Mouse (Mus musculus) adipocyte (in vitro differentiated cells): Measurements from ENCODE around the gene Mtch1.
"Not testable (repeated sequence)": the region's sequence is repeated elsewhere in the genome, so short reads cannot be mapped to it uniquely, and the experiment has no call there.

Source experiments
- DNase-seq: peaks from one replicate; pipeline ENCODE4 v3.0.0-alpha.2; 2016; ENCODE audit warnings: low spot score

Gene Mtch1

DNA sequence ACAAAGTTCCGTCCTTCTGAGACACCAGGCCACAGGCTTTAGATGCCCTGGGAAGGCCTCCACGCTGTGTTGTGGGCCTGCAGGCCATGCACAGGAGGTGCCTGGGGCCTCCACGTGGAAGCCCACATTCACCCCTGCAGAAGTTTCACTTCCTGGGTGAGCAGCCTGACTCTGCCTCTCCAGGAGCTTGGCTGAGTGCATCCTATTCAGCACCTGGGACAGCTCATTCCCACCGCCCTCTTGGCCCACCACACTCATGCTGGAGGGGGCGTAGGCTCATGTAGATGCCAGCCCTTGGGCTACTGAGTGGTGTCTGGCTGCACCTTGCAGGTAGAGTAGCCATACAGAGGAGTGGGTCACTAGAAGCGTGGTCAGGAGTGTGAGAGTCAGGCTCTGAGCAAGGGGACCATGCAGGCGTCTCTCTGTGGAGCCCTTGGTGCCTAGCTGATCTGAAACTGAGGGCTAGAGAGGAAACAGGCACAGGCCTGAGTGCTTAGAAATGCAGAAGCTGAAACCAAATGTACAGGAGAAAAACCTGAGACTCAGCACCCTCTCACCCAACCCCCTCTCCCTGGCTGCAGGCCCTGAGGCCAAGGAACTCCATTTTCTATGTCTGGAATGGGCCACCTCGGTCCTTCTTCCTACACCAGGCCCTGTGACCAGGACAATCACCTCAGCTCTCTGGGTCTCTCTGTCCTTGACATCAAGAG is 14.4 kb upstream of the Mtch1 start:
- no peak for DNase-seq

DNA sequence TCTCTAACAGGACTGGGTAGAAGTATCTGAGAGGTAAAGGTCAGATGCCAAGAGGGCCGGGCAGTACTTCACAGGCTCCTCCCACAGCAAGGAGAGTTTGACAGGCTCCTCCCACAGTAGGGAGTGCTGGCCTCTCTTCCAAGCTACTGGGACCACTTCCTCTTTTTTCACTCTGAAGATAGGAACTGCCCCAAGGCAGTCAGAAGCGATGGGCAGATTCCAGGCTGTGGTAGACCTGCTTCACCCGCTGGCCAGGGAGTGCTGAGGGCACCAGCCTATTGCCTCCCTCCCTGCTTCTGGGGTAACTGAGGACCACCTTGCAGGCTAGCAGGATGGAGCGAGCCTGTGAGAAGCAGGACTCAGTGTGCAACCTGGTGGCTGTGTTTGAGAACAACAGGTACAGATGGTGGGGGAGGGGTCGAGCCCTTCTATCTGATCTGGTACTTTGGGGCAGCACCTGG is 13.1 kb upstream of the Mtch1 start, which contains the start of gene Fgd2:
TSS of gene Fgd2 (plus strand) at position 154 of the 461 bp plus-strand sequence.
- DNase-seq: no peak

DNA sequence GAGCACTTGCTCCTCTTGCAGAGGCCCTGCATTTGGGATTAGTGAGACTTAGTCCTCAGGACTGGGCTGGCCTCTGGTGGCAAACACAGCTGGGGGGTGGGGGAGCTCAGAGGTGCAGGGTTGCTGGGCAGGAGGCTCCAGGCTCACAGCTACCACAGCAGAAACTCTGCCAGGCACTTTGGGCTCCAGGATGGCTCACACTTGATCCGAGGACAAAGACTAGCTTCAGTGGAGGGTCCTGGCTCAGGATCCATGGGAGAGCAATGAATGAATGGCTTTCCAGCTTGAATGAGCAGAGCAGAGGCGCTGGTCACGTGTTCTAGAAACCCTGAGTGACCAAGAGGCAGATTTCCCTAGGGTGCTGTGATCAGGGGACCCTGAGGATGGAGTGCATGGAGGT is 11.2 kb upstream of the Mtch1 start:
- no peak for DNase-seq

DNA sequence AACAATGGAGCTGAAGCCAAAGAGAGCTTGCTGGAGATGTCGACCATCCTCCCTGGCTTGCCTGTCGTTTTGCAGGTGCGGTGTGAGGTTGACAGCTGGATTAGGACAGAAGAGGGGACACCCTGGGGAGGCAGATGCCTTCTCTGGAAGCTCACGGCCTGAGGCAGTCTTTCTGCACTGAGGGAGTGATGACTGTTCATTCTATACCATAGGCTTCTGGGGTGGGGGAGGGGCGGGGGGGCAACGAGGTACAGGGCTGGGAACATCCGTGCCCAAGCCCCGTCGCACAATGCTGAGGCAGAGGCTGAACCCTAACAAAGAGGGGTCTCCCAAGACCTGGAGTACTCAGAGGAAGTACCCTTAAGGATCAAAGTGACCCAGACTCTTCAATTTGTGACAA is 9.1 kb upstream of the Mtch1 start:
- no peak for DNase-seq

DNA sequence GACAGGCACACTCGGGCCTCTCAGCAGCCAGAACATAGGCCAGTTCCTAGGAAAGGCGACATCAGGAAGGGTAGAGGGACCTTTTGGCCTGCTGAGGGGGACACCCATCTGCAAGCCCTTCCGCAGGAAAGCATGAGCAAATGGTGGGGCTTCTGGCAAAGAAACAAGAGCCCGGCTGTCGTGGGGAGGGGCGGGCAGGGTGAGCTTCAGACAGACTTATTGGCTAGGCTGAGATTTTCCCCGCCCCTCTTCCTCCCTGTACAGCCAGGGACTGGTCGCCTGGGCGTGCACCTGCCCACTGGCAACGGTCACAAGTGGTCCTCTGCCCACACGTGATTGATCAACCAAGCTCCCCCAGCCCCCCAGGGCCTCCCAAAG is 8.7 kb upstream of the Mtch1 start:
- DNase-seq: no peak

DNA sequence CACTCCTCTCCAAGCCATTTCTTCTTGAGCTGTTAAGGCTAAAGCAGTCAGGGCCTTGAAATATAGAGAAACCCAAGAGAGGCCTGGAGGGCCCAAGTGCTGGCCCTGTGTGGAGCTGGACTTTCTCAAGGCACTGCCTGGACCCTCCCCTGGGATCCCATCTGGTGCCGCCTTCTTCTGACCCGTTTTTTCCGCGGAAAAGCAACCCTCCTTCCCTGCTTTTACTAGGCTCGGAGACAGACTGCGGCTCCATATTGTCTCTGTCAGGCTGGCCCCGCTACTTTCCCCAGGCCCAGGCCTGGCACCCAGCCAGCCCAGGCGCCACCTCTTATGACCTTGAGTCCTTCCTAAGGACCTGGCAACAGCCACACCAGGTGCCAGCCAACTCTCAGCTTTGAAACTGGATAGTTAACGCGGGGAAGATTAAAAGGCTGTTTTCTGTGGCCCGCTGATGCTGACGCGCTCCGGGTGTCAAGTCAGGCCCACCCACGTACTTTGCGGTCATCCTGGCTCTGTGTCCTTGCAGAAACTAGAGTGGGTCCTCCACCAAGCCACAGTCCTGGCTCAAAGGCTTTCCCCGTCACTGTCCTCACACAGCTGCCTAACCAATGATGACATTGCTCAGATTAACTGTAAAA is 8.2 kb upstream of the Mtch1 start:
- DNase-seq: no peak

DNA sequence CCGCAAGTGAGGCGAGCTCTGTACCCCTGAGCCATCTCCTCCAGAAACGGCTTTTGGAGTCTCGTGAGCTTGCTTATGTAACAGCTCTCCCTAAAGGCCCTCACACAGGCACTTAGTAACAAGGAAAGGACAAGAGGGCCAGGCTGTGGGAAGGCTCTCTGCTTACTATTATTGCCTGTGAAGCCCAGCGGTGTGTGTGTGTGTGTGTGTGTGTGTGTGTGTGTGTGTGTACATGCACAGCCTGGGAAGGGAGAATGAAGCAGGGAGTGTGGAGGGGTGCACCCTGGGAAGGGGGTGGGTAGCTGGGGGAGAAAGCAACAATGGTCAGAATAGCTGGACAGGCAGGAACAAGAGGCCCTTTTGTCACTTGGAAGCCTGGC is 7.7 kb upstream of the Mtch1 start:
- DNase-seq: no peak

DNA sequence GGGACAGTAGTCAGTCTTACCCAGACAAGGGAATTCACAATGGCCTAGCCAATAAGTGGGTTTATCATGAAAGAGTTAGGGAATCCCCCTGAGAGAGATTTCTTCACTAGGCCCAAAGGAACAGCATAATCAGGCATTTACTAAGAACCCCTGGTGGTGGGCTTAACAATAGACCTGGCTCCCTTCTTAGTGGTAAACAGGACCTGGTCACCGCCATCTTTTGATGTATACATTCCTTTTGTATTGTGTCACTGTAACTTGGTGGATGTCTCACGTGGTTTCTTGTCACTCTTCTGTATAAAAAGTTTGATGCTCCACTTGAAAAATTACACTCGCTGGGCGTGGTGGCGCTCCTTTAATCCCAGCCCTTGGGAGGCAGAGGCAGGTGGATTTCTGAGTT is 3.3 kb upstream of the Mtch1 start:
- not testable (repeated sequence) for DNase-seq

DNA sequence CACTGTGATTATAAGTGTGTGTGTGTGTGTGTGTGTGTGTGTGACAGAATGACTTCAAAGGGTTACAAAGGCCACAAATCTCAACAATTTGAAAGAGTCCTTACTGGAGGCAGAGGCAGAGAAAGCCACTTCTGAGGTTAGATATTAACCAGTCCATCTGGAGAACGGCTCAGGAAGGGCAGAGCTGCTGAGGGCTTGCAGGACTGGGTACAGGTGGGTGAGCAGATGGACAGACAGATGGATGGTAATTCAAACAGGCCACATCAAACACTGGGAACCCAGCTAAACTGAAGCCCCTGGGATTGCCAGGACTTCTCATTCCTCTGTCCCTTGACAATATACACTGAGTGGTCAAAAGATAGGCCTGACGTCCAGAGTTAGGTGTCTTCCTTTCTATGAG is 1.3 kb upstream of the Mtch1 start:
- no peak for DNase-seq

DNA sequence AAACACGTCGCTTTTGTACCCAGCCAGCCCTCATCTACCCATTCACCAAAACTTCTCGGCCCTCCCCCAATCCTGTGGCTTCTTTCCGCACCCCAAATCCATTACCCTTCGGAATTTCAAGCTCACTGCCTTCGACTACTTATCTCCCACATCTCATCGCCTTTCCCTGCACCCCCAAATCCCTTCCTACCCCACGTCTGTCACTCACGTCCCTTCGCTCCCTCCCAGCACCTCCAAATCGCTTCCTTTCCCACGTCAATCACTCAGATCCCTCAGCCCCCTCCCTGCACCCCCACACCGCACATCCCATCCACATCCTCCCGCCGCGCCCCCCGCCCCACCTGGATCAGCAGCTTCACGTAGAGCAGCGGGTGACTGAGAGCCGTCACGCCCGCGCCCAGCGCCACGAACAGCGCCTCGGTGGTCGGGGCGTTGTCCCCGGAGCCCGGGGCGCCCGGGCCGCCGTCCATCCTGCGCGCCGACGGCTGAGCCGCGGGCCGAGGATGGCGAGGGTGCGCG is 549 bp downstream of the Mtch1 start:
- DNase-seq: no peak

DNA sequence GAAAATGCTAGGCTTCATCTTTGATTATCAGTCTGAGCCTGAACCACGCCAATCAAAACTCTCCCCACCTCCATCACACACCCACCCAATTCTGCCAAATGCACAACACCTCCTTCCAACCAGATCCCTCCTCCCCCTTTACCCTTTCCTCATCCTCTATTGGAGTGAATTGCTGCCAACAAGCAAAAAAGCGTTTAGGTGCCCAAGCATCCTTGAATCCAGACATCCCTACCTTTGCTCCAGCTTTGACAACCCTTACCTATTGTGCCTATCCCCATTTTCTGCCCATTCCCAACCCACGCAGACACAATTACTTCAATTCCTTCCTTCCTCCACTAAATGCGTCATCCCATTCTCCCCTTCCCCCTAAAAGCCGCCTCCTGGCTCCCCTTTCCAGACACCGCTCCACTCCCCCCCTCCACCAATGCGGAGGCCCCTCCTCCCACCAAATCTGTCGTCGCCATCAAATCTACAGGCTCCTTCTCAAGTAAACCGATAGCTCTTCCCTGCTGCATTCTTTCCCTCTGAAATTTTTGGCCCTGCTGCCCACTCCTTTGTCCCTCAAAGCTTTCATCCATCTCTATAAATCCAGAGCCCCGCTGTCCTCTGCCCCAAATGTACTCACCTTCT is 1.1 kb downstream of the Mtch1 start:
- peak; percentile 42 for DNase-seq

DNA sequence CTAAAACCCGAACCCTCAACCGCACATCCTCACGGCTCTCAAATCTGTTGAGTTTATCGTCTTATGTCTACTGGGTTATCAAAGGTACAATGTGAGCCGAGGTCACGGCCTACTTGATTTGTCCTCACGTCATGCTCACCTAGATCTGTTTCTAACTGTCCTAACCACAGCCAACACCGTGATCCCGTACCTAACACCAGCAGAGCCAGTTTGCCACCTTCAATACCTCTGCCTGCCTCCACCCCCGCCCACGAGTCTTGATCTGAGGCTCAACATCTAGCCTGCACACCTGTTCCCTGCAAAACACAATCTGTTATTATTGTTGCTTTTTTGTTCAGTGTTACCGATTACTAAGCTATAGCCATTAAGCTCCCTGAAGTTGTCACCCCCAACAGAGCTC is 2.5 kb downstream of the Mtch1 start:
- DNase-seq: no peak

DNA sequence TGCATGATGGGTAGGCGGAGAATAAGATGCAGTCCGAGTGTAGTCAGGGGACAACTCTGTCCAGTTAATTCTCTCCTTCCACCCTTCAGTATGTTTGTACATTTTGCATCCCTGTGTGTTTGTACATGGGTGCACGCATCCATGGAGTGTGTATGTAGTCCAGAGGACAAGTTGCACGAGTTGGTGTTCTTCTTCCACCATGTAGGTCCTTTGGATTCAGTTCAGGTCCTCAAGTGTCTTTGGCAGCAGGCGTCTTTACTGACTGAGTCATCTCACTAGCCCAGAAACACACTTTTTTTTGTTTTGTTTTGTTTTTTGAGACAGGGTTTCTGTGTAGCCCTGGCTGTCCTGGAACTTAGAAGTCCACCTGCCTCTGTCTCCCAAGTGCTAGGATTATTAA is 4.5 kb downstream of the Mtch1 start:
- peak; percentile 39 for DNase-seq

DNA sequence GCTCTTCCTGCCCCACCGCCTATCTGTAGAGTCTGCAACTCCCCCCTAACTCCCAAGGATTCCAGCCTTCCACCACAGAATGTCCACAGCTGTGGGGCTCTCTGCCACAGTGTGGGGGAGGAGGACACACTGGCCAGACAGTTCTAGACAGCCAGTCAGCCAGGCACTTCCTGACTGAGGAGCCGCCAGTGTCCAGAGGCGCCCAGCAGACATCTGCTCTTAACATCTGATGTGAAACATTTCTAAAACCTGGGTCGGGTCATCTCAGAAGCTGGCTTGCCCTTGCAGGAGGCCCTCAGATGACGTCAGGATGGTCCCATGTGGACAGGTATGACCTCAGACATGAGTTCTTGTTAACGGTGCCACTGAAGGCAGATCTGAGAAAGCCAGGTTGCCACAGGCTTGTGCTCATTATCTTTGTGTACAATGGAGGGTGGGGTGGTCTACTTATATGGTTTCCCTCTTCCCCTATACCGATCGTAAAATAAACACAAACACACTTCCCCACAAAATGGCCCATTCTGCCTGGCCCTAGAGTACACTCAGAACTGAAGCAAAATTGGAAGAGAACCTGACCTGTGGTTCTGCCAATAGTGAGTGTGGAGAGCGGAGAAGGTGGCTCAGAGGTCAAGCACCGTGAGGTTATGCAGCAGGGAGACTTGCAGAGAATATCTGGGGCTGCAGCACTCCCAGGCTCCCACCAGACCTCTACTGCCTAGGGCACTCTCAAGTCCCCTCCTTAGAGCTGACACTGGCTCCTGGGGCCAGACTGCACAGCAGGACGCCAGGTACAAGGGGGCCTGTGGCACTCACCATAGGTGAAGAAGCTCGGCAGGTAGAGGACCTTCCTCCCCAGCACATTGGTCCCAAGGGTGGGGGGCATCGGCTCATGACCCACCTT is 5.5 kb downstream of the Mtch1 start:
- DNase-seq: peak; percentile 52

DNA sequence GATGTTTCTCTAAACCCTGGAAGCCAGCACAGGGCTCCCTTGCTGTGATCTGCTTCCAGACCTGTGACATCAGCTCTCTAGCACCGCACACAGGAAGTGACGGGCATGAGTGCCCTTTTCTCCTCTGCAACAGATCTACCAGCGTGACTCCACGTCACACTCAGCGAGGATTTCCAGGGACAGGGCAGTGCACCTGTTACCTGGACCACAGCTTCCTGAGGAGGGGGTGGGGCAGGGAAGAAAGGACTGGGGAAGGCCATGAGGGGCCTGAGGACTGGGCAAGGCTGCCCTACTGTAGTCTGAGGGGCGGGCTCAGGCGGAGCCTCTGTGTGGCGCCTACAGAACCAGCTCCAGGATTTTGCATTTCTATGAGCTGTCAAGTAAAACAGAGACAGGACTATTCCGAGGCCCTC is 6.1 kb downstream of the Mtch1 start:
- peak; percentile 63 for DNase-seq

DNA sequence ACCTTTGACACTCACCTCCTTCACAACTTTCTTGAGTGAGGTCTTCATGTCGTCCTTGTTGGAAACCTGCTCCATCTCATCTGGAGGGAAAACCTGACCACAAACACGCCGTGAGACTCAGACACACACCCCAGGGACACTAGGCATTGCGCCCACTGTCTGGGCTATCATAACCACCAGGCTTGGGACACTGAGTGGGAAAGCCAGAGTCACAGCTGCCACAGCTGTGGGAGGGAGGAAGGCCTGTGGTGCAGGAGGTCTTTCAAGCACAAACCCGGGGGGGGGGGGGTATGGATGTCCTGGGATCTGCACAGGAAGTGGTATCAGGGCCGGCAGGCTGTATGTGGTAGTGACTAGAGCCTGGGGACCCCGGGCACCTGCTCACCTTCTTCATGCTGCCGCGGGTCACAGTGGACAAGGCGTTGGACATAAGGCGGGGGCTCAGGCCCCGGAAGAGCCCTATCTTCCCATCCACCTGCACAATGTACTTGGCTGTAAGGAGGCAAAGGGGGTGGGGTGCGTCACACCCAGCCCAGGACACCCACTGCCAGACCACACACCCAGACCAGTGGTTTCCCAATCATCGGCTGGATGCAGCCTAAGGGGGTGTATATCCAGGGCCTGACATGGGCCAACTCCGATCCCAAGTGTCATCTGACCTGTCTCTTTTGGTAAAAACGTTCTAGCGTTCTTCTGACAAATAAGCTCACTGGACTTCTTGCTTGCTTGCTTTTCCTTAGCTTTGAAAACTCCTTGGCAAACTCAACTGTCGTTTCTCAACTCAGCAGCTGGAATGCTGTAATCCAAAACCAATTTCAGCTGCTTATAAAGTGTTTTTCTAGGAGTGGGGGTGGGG is 7.1 kb downstream of the Mtch1 start:
- peak; percentile 88 for DNase-seq

DNA sequence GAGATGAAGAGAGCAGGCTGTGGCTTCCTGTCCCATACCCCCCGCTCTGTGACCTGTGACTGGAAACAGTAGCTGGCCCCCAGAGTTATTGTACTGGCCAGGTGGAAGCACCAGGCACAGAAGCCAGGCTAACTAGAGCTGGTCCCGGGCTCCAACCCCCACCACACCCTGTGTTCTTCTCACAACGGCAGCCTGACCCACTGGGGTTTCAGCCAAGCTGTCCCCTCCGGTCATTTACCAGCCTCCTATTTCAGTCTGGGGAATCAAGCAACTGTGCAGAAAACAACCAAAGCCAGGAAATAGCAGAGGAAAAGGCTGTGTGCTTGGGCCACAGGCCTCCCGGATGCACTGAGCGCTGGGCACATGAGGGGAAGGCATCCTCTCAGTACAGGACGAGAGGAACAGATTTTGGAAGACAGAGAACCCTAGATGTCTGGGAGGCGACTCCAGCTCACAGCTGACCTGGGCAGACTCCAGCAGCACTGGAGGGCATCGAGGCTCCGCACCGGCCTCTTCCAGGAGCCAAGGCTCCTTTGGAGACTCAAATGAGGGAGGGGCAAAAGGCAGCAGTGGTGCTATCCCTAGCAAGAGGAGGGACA is 8.5 kb downstream of the Mtch1 start:
- peak; percentile 50 for DNase-seq

DNA sequence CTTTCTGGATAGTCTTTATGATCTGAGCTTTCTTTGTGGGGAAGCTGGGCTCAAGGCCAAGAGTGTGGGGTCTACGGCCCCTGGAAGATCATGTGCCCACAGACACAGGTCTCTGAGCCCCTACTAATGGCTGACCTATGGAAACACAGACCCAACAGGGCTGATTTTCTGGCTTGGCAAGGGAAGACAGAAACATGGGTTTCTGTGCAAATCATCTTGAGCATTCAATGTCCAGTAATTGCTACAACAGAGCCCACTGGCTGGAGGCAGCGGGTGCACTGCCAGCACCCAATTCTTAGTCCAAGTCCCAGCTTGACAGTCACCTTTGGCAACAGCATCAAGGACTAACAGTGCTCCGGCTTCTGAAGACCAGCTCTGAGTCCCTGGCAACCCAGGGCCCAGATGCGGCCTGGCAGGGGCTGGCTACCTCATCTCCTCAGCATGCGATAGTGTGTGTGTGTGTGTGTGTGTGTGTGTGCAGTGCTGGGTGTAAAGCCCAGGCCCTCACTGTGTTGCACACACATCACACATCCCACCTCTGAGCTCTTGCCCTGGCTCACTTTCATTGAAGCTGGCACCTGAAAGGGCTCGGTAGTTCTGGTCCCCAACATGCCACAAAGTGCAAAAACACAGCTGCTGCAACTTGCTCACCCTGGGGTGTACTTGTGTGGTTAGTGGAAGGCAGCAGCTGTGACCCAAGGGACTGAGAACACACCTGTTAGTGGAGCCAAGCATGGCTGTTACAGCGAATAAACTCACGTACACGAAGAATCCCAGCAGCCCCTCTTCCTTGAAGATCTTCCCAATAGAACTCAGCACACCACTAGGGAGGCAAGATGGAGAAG is 9.5 kb downstream of the Mtch1 start:
- no peak for DNase-seq

DNA sequence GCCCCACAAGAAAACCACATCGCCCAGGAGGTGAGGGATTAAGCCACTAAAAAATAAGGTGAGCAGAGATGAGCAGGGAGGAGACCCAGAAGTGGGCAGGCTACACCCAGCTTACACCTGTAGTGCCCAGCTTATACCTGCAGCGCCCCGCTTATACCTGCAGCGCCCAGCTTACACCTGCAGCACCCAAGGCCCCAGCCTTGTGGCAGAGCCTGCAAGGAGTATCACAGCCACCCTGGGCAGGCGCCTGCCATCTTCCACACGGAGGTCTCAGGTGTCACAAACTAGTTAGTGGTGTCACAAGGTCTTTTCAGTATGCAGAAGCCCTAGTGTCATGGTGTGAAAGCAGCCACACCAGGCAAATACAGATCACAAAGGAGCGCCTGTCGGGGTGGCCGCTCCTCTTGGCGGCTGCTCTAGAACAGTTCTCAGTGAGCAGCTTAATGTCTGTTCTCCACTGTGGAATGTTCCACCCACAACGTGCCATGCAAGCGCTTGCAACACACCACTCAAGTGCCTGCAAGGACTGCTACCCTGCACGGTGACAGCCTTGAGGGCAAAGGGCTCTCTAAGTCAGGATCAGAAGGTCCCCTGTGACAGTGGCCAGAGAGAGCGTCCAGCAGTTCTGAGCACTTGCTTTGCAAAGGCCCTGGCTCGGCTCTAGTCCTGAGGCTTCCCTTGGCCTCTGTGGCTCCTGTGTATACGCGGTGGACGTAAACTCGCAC is 11.3 kb downstream of the Mtch1 start:
- DNase-seq: peak; percentile 65
